In genomic region chr2:121445117-121445516, GRCm38 (mm10) we compare ENCODE assay signal across 20 mouse cellular contexts. TPM values are rescaled to one million over a fixed set of nuclear protein-coding genes. Genes with fewer than 3 reads are reported as not detected.
A peak's percentile ranks its signal among the peaks of the same experiment; 100 is the strongest.
DNase-seq lines count a peak whose midpoint lies in the region; TF ChIP-seq lines count a peak whose summit lies in the region.
"Had no signal": no experiment of that assay in that cellular context is flagged by ENCODE, and none has a peak within 500 bp of the region (broad histone marks: within the 10 kb centered on the region; RNA-seq: fewer than 3 reads in every experiment).

No protein-coding gene starts in this region.

- no peak overlapping the region for H3K9ac ChIP-seq in MEL (ENCODE audit: control insufficient read depth, low read depth, low read length, poor library complexity, severe bottlenecking)

- peak; percentile 46 to 68; a peak in 3 of 4 replicates for TF ChIP-seq EP300 in MEL (IDR thresholded peaks at IDR 0.05; ENCODE audit: low read depth in 1 of 2, low read length in 2 of 2)

- no peak for TF ChIP-seq POLR2A in MEL (IDR thresholded peaks at IDR 0.05; ENCODE audit: control insufficient read depth in 1 of 2, insufficient read depth in 1 of 2, low read depth in 1 of 2, low read length in 2 of 2, poor library complexity in 1 of 2)

- peak; percentile 15 for DNase-seq in heart, adult 11 months
- DNase-seq in heart, adult 9 months (ENCODE audit: low spot score in 2 of 2): no peak
- DNase-seq in heart, embryonic 10.5 days (ENCODE audit: low spot score): peak; percentile 17
- no peak for DNase-seq in heart, postnatal 4 days
- no peak for DNase-seq in MEL (ENCODE audit: low read depth, low spot score)
- DNase-seq in thymus, postnatal 10 days (ENCODE audit: low spot score in 2 of 2): no peak
- DNase-seq: adrenal gland, adult 2 months; adrenal gland, adult 8-10 months; adrenal gland, postnatal 10 days; adrenal gland, postnatal 14 days; adrenal gland, postnatal 25 days; adrenal gland, postnatal 36 days; B cell, adult 2 months; cerebellum, adult 11 months; cerebellum, adult 11-12 months; cerebellum, adult 18-20 months; cerebellum, adult 2 months had no signal

- H3K4me3 ChIP-seq in heart, embryonic 10.5 days: no peak overlapping the region
- peak overlapping the region in 1 of 2 experiments; percentile 35; a peak in 1 of 4 replicates for H3K4me3 ChIP-seq in MEL (ENCODE audit: control insufficient read depth in 1 of 2, insufficient read depth in 1 of 2, low read depth in 2 of 2, low read length in 2 of 2)

- no peak for TF ChIP-seq RAD21 in MEL (IDR thresholded peaks at IDR 0.05; ENCODE audit: low read depth, low read length)

- H3K4me1 ChIP-seq in heart, embryonic 10.5 days: peaks cover 27% of the 10 kb centered on the region
- H3K4me1 ChIP-seq in MEL (ENCODE audit: control insufficient read depth in 1 of 2, insufficient read depth in 2 of 2, low read length in 2 of 2): peaks cover 11 to 27% of the 10 kb centered on the region in 2 experiments

- no peak for TF ChIP-seq CTCF in MEL (IDR thresholded peaks at IDR 0.05 in 2 of 3, conservative IDR thresholded peaks at IDR 0.05 in 1 of 3; ENCODE audit: control insufficient read depth in 1 of 3, insufficient read depth in 1 of 3, low read depth in 2 of 3, low read length in 3 of 3, poor library complexity in 1 of 3, severe bottlenecking in 1 of 3)

- H3K27me3 ChIP-seq in heart, embryonic 10.5 days (ENCODE audit: insufficient read depth, poor library complexity, severe bottlenecking): peaks cover 15% of the 10 kb centered on the region
- no peaks in the 10 kb centered on the region for H3K27me3 ChIP-seq in MEL (ENCODE audit: control insufficient read depth in 1 of 2, insufficient read depth in 2 of 2, low read length in 2 of 2)
- H3K27me3 ChIP-seq: Patski had no signal

- no peaks in the 10 kb centered on the region for H3K36me3 ChIP-seq in heart, embryonic 10.5 days
- H3K36me3 ChIP-seq in MEL (ENCODE audit: control insufficient read depth in 1 of 2, insufficient read depth in 2 of 2, low read length in 2 of 2): peaks cover 0 to 18% of the 10 kb centered on the region in 2 experiments; a peak in 2 of 4 replicates

- peaks cover 9% of the 10 kb centered on the region for H3K79me2 ChIP-seq in MEL (ENCODE audit: control insufficient read depth, insufficient read depth, low read length, poor library complexity)

- WGBS in heart, embryonic 10.5 days: 75% methylated on average over 3 of the region's 3 CpGs

- no peak overlapping the region for H3K27ac ChIP-seq in heart, embryonic 10.5 days
- peak overlapping the region; percentile 10 for H3K27ac ChIP-seq in MEL (ENCODE audit: control insufficient read depth, low read depth, low read length)

- H3K9me3 ChIP-seq in heart, embryonic 10.5 days: no peaks in the 10 kb centered on the region
- no peaks in the 10 kb centered on the region for H3K9me3 ChIP-seq in MEL (replicated peaks; ENCODE audit: insufficient read depth, low read length)
- H3K9me3 ChIP-seq: G1E had no signal

TF ChIP-seq in MEL, 35 proteins besides CTCF, POLR2A, EP300 and RAD21:
- TF ChIP-seq MEF2A (IDR thresholded peaks at IDR 0.05; ENCODE audit: extremely low read depth, insufficient replicate concordance, low read depth, low read length, poor library complexity, severe bottlenecking): no peak
- no peak for TF ChIP-seq KAT2A (conservative IDR thresholded peaks at IDR 0.05; ENCODE audit: low read depth, low read length)
- no peak for TF ChIP-seq GABPA (IDR thresholded peaks at IDR 0.05; ENCODE audit: low read depth, low read length)
- TF ChIP-seq HCFC1 (IDR thresholded peaks at IDR 0.05; ENCODE audit: low read depth, low read length): no peak
- TF ChIP-seq TCF12 (IDR thresholded peaks at IDR 0.05; ENCODE audit: low read depth, low read length): peak; percentile 72
- TF ChIP-seq NRF1 (IDR thresholded peaks at IDR 0.05; ENCODE audit: insufficient read depth, low read depth, low read length, poor library complexity, severe bottlenecking): no peak
- TF ChIP-seq ETS1 (IDR thresholded peaks at IDR 0.05; ENCODE audit: low read depth, low read length): peak; percentile 32; the same call in 1 of the 2 replicates
- TF ChIP-seq ZNF384 (IDR thresholded peaks at IDR 0.05; ENCODE audit: low read depth, low read length): no peak
- TF ChIP-seq TBP (IDR thresholded peaks at IDR 0.05; ENCODE audit: low read depth, low read length): no peak
- TF ChIP-seq MAZ (IDR thresholded peaks at IDR 0.05; ENCODE audit: low read depth, low read length): no peak
- TF ChIP-seq POLR2AphosphoS2 (IDR thresholded peaks at IDR 0.05; ENCODE audit: low read length): no peak
- TF ChIP-seq MAX (IDR thresholded peaks at IDR 0.05; ENCODE audit: low read length): 0 out of 2 replicates have a peak, but pooled peaks have one; percentile 18
- no peak for TF ChIP-seq USF2 (IDR thresholded peaks at IDR 0.05; ENCODE audit: borderline replicate concordance in 1 of 2, insufficient read depth in 1 of 2, low read depth in 1 of 2, low read length in 2 of 2)
- no peak for TF ChIP-seq MXI1 (IDR thresholded peaks at IDR 0.05; ENCODE audit: low read depth, low read length)
- TF ChIP-seq ZKSCAN1 (IDR thresholded peaks at IDR 0.05; ENCODE audit: low read depth, low read length): no peak
- TF ChIP-seq UBTF (IDR thresholded peaks at IDR 0.05; ENCODE audit: borderline replicate concordance, insufficient read depth, low read depth, low read length): no peak
- TF ChIP-seq ELF1 (IDR thresholded peaks at IDR 0.05; ENCODE audit: low read depth, low read length): no peak
- TF ChIP-seq SMC3 (IDR thresholded peaks at IDR 0.05; ENCODE audit: low read depth, low read length): no peak
- TF ChIP-seq GATA1 (IDR thresholded peaks at IDR 0.05; ENCODE audit: low read depth, low read length): peak; percentile 49; the same call in 1 of the 2 replicates
- no peak for TF ChIP-seq BHLHE40 (IDR thresholded peaks at IDR 0.05; ENCODE audit: borderline replicate concordance, low read depth, low read length)
- no peak for TF ChIP-seq E2F4 (IDR thresholded peaks at IDR 0.05; ENCODE audit: borderline replicate concordance, low read depth, low read length)
- TF ChIP-seq RCOR1 (IDR thresholded peaks at IDR 0.05; ENCODE audit: low read depth, low read length): 0 out of 2 replicates have a peak, but pooled peaks have one; percentile 22
- no peak for TF ChIP-seq USF1 (IDR thresholded peaks at IDR 0.05; ENCODE audit: low read depth, low read length)
- TF ChIP-seq MYB (IDR thresholded peaks at IDR 0.05; ENCODE audit: low read depth, low read length): no peak
- no peak for TF ChIP-seq MAFK (IDR thresholded peaks at IDR 0.05; ENCODE audit: borderline replicate concordance, low read depth, low read length)
- TF ChIP-seq ZC3H11A (IDR thresholded peaks at IDR 0.05; ENCODE audit: low read depth, low read length): no peak
- no peak for TF ChIP-seq SIN3A (IDR thresholded peaks at IDR 0.05; ENCODE audit: low read length)
- TF ChIP-seq JUND (IDR thresholded peaks at IDR 0.05; ENCODE audit: low read depth, low read length): no peak
- no peak for TF ChIP-seq POLR2AphosphoS5 (IDR thresholded peaks at IDR 0.05; ENCODE audit: borderline replicate concordance, low read depth, low read length)
- no peak for TF ChIP-seq ZMIZ1 (IDR thresholded peaks at IDR 0.05; ENCODE audit: low read depth, low read length)
- no peak for TF ChIP-seq CHD1 (IDR thresholded peaks at IDR 0.05; ENCODE audit: low read depth, low read length)
- TF ChIP-seq TAL1 (IDR thresholded peaks at IDR 0.05; ENCODE audit: low read length): no peak
- no peak for TF ChIP-seq NELFE (IDR thresholded peaks at IDR 0.05; ENCODE audit: low read depth, low read length)
- no peak for TF ChIP-seq MYC (IDR thresholded peaks at IDR 0.05; ENCODE audit: low read depth, low read length)
- TF ChIP-seq CHD2 (IDR thresholded peaks at IDR 0.05; ENCODE audit: low read length): no peak

RNA-seq across cellular contexts. Expression of gene Ell3, which starts 1.0 kb away (rescaled TPM):
- polyA plus RNA-seq in heart, embryonic 10.5 days (2016; fragmentation: Nextera tagmentation; extraction: Ambion mirVana): 2.0 and 3.5 TPM in 2 replicates
- total RNA-seq in heart, postnatal 4 days (2021): under 1 TPM in 1 of 2 experiments, not detected in 1; 0.31 TPM
- total RNA-seq in MEL (2012; rRNA removed): not detected in 2 replicates
- polyA plus RNA-seq in MEL (2012; ENCODE audit: insufficient read depth in 1 of 2, insufficient read length in 2 of 2, low read depth in 1 of 2, low replicate concordance in 2 of 2, missing spikeins in 1 of 2): not detected
- total RNA-seq: G1E had no signal
- polyA plus RNA-seq: cerebellum, adult 2 months had no signal

RNA-seq across cellular contexts. Expression of gene Serf2, which starts 3.9 kb away (rescaled TPM):
- 503 and 534 TPM in 2 replicates for polyA plus RNA-seq in heart, embryonic 10.5 days (2016; fragmentation: Nextera tagmentation; extraction: Ambion mirVana)
- total RNA-seq in heart, postnatal 4 days (2021): 100 to 1,000 TPM; 350 to 387 TPM
- 352 and 370 TPM in 2 replicates for total RNA-seq in MEL (2012; rRNA removed)
- 100 to 1,000 TPM in 1 of 2 experiments, not detected in 1; 469 TPM for polyA plus RNA-seq in MEL (2012; ENCODE audit: insufficient read depth in 1 of 2, insufficient read length in 2 of 2, low read depth in 1 of 2, low replicate concordance in 2 of 2, missing spikeins in 1 of 2)

RNA-seq across cellular contexts. Expression of gene Hypk, which starts 8.0 kb away (rescaled TPM):
- 139 and 162 TPM in 2 replicates for polyA plus RNA-seq in heart, embryonic 10.5 days (2016; fragmentation: Nextera tagmentation; extraction: Ambion mirVana)
- total RNA-seq in heart, postnatal 4 days (2021): 10 to 100 TPM; 23.4 to 26.1 TPM
- total RNA-seq in MEL (2012; rRNA removed): 8.5 and 17.6 TPM in 2 replicates
- polyA plus RNA-seq in MEL (2012; ENCODE audit: insufficient read depth in 1 of 2, insufficient read length in 2 of 2, low read depth in 1 of 2, low replicate concordance in 2 of 2, missing spikeins in 1 of 2): 10 to 100 TPM in 1 of 2 experiments, not detected in 1; 79.7 TPM

RNA-seq across cellular contexts. Expression of gene Serinc4, which starts 11.5 kb away (rescaled TPM):
- polyA plus RNA-seq in heart, embryonic 10.5 days (2016; fragmentation: Nextera tagmentation; extraction: Ambion mirVana): 0.09 and 0.20 TPM in 2 replicates
- total RNA-seq in heart, postnatal 4 days (2021): under 1 TPM; 0.16 to 0.19 TPM
- total RNA-seq in MEL (2012; rRNA removed): 0.75 and 1.2 TPM in 2 replicates
- polyA plus RNA-seq in MEL (2012; ENCODE audit: insufficient read depth in 1 of 2, insufficient read length in 2 of 2, low read depth in 1 of 2, low replicate concordance in 2 of 2, missing spikeins in 1 of 2): under 1 TPM in 1 of 2 experiments, not detected in 1; 0.38 TPM
- total RNA-seq: adrenal gland, postnatal 14 days had no signal
- polyA plus RNA-seq: activated CD4-positive, CD25-positive, alpha-beta regulatory T cell, adult 4 months; G1E had no signal

RNA-seq across cellular contexts. Expression of gene Mfap1b, which starts 28.8 kb away (rescaled TPM):
- 45.4 and 49.3 TPM in 2 replicates for polyA plus RNA-seq in heart, embryonic 10.5 days (2016; fragmentation: Nextera tagmentation; extraction: Ambion mirVana)
- 10 to 100 TPM; 21.6 to 24.5 TPM for total RNA-seq in heart, postnatal 4 days (2021)
- 17.2 and 20.3 TPM in 2 replicates for total RNA-seq in MEL (2012; rRNA removed)
- 10 to 100 TPM in 1 of 2 experiments, not detected in 1; 19.1 TPM for polyA plus RNA-seq in MEL (2012; ENCODE audit: insufficient read depth in 1 of 2, insufficient read length in 2 of 2, low read depth in 1 of 2, low replicate concordance in 2 of 2, missing spikeins in 1 of 2)

Comparison
In these comparisons a context has a peak if more than half of its experiments do, and no peak if none do; other contexts are left out.
1. DNase-seq: peak in heart, adult 11 months (single experiment) and heart, embryonic 10.5 days (single experiment); none in heart, adult 9 months (0 of 2), heart, postnatal 4 days (single experiment), MEL (single experiment) and thymus, postnatal 10 days (0 of 2).